Mouse (Mus musculus): ENCODE measurements around the gene Wdr18.

The Wdr18 gene

GRCm38 (mm10) chr10:79977324-79977723 lies 17.4 kb downstream of the Wdr18 start:
- no peak for DNase-seq (ENCODE audit: low spot score)

- DNase-seq (ENCODE audit: low spot score) = no peak
These were observed 18.1 kb downstream of the Wdr18 start for GRCm38 (mm10) chr10:79978061-79978460.

- DNase-seq (ENCODE audit: low spot score) = no peak
These were observed 19.6 kb downstream of the Wdr18 start for GRCm38 (mm10) chr10:79979401-79980155.

DNA sequence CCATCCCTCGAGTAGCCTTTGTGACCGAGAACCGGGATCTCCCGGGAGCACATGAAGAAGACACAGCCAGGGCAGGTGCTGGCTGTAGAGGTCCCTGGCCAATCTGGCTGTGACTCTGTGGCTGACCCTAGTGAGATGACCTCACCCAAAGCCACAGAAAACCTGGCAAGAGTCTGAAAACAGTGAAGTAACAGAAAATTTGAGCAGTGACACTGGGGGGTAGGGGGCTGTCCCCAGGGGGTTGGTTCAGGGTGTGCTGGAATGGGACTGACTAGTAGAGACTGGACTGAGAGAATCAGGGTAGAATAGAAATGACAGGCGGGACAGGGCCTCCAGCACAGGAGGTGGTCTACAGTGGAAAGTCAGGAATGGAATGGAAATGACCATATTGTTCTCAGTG lies 23.3 kb downstream of the Wdr18 start:
- no peak for DNase-seq (ENCODE audit: low spot score)

DNA sequence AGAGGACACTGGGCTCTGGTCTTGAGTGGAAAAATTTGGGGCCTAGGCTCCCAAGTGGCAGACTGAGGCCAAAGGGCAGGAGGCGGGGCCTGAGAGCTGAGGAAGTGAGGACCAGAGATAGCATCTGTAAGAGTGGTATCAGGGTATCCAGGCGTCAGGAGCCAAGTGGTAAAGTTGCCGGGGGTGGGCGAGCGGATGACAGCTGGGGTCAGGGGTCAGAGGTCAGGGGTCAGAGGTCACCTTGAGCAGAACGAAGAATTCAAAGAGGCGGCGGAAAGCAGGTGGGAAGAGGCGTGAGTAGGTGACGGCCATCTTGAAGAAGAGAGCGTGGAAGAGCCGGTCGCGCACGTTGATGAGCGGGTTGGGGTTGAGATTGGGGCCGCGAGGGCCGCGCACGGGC lies 23.7 kb downstream of the Wdr18 start:
- no peak for DNase-seq (ENCODE audit: low spot score)

DNA sequence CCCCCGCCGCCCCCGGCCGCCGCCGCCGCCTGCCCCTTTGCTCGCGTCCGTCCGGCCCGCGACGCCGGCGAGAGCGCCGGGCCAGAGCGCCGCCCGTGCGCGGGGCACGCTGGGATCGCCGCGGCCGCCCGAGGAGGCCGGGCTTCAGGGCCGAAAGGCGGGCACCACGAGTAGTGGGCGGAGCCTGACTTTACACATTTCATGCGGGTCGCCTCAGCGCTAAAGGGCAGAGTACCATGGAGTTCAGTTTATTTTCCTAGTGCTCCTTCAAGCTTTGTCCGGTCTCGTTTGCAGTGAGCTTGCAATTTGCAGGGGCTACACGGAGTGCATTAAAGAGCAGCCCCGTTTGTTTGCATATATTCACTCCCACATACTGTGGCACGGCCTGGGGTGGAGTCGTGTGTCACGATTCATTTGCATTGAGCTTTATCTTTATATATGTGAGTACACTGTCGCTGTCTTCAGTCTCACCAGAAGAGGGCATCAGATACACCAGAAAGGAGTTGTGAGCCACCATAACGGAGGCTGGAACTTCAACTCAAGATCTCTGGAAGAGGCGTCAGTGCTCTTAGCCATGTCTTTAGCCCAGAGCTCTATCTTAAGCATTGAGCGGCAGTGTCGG lies 24.4 kb downstream of the Wdr18 start, which contains the start of gene Tmem259:
Tmem259 (minus strand) TSS at position 136 of the 622 bp plus-strand sequence.
- no peak for DNase-seq (ENCODE audit: low spot score)

- DNase-seq (ENCODE audit: low spot score) = peak; percentile 97
These were observed 24.9 kb downstream of the Wdr18 start for GRCm38 (mm10) chr10:79984871-79985270.

DNA sequence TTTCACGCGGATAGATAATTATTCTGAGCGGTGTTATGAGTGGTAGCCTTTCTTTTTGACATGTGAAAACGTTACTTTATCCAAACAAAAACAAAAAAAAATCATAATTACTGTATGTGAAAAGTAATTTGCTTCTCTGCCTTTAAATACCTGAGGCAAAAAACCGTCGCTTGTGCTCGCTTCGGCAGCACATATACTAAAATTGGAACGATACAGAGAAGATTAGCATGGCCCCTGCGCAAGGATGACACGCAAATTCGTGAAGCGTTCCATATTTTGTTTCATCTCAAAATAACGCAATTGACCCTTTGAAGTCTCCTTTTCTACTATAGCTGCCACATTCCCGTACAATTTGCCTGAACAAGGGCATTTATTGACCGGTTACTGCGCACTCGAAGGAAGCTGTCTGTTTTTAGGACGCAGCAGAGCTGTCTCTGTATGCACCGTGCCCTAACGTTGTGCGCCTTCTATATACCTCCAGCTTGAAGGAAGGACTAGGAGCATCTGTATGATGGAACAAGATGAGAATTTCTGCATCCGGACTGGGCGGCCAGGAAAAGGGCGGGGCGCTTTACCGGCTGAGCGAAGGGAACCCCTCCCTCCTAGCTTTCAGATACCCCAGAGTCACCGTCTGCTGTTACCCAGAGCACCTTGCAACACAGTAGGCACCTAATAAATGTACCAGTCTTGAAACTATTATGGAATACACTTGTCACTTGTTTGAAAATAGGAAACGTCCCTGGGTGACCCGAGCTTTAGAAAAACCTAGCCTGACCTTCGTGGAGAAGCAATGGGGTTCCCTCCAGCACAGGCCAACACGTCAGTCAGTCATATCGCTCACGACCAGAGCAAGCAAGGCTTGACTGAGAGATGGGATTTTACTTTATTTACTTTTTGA lies 25.6 kb downstream of the Wdr18 start:
- DNase-seq (ENCODE audit: low spot score) = peak; percentile 72

- no peak for DNase-seq (ENCODE audit: low spot score)
These were observed 26.4 kb downstream of the Wdr18 start for GRCm38 (mm10) chr10:79986232-79986878.

DNA sequence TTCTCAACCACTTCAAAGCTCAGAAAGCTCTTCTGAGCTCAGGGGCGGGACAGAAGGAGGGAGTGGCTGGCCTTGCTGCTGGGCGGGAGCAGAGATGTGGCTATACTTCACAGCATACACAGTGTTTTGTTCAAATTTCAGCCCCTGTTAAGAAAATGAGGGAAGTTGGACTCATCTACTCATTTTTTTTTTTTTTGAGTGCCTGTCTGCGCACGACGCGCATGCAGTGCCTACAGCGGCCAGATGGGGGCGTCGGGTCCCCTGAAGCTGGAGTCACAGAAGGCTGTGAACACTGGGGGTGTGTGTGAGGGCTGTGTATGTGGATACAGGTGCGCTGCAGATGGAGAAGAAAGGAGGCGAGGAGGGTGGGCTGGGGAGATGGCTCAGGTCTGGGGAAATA lies 27.0 kb downstream of the Wdr18 start:
- DNase-seq (ENCODE audit: low spot score) = peak; percentile 67

DNA sequence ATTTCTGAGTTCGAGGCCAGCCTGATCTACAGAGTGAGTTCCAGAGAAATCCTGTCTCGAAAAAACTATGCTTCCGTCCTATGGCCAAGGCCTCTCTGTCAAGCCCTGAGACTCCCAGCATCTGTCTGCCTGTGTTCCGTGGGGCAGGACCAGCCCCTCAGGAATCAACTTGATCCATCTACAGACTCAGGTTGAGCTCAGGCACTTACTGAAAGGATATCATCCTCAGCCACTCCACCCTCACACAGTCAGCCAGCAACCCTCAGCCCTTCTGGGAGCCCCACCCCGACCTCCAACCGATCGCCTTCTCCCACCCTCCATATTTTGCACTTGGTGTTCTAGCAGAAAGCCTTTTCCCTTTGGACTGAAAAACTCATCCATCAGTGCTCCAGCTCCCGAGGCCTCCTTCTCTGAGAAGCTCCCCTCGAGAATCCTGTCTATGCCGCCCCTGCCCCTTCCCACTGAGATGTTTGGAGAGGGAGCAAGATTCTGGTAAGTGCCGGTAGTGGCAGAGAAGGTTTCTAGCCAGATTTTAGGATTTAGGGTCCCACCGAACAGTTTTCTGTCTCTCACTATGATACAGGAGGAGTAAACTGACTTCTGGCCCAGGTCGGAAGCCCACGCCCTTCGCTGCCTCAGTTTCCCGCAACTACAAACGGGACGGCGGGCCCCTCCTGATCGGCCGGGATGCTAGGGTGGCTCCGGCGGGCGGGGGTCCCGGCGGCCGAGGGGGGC lies 28.0 kb downstream of the Wdr18 start:
- DNase-seq (ENCODE audit: low spot score) = no peak

GRCm38 (mm10) chr10:79988506-79989271 lies 28.7 kb downstream of the Wdr18 start, which contains the start of gene Cnn2:
Gene Cnn2, plus strand, starts transcription at chr10:79988584.
- no peak for DNase-seq (ENCODE audit: low spot score)

GRCm38 (mm10) chr10:79989272-79989786 lies 29.4 kb downstream of the Wdr18 start:
- DNase-seq (ENCODE audit: low spot score) = no peak

DNA sequence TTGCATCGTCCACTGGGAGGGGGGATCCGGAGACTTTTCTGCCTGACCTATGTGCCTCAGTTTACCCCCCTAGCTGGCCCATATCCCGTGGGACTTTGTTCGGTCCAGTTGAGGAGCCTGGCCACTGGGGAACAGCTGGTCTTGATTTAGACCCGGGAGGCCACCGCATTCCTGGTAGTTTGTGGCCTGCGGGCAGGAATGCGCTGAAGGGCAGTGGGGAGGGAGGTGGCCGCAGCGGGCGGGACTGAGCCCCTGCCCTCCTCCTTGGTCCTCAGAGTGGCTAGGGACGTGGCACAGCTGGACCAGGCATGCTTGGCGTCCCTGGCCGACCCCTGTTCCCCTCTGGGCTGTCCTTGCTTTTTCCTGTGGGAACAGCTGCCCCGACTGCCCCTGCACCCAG lies 29.9 kb downstream of the Wdr18 start:
- DNase-seq (ENCODE audit: low spot score) = no peak

DNA sequence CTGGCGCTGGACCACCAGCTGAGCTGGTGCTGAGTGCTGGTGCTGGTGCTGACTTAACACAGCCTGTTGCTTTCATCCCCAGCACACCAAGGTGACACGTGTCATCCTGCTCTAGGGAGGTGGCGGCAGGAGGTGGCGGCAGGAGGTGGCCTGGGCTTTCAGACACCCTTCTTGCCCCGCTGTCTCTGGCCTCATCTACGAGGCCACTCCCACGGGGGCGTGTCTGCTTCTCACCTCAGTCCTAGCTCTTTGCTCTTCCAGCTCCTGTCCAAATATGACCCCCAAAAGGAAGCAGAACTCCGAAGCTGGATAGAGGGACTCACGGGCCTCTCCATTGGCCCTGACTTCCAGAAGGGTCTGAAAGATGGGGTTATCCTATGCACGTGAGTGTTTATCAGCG lies 31.1 kb downstream of the Wdr18 start:
- no peak for DNase-seq (ENCODE audit: low spot score)

DNA sequence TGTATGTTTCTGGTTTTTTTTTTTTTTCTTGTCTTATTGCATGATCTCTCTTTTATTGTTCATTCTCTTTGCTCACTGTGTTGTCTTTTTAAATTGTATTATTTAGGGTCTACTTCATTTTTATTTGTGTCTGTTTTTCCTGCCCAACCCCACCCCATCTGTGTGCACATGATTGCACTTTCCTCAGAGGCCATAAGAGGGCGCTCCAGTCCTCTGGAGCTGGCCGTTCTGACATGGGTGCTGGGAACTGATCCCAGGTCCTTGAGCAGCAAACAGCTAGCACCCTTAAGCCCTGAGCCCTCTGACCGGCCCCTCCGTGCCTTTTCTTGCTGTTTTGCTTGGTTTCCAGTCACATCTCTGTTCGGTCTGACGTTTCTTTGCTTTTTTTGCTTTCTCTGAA lies 31.6 kb downstream of the Wdr18 start:
- DNase-seq (ENCODE audit: low spot score) = no peak

DNA sequence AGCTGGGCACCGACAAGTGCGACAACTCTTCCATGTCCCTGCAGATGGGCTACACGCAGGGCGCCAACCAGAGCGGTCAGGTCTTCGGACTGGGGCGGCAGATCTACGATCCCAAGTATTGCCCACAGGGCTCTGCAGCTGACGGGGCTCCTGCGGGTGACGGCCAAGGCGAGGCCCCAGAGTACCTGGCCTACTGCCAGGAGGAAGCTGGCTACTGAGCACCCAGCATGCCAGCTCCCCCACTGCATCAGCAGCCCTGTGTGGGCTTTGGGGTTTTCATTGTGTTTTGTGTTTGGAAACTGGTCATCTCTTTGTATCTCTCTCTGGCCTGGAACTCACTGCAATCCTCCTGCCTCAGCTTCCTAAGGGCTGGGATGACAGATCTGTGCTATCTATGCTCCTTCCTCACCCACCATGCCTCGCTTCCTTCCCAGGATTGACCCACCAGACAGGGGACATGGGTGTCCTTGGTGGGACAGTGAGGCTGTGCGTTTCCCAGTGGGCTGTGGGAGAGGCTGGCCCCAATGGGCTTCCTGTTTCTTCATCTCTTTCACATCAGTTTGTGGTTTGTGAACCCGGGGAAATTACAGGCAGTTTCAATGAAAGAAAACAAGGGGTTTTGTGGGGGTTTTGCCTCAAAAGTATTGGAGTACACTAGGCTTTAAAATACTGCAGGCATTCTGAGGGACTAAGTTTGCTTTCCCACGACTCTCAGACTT lies 34.6 kb downstream of the Wdr18 start:
- no peak for DNase-seq (ENCODE audit: low spot score)

- DNase-seq (ENCODE audit: low spot score) = no peak
These were observed 35.7 kb downstream of the Wdr18 start for GRCm38 (mm10) chr10:79995636-79996035.

- peak; percentile 87 for DNase-seq (ENCODE audit: low spot score)
These were observed 36.5 kb downstream of the Wdr18 start, which contains the start of gene Abca7 for GRCm38 (mm10) chr10:79996272-79997033. Gene Abca7, plus strand, starts transcription at chr10:79996494.

Data from layer of hippocampus, adult 9-10 months (tissue).